Mouse (Mus musculus): ENCODE measurements around the gene Gm3594.
"Not testable (repeated sequence)": the region's sequence is repeated elsewhere in the genome, so short reads cannot be mapped to it uniquely, and the experiment has no call there.

Gm3594 gene

GRCm38 (mm10) chr14:6444511-6444910, at the start of gene Gm3594:
Gm3594 (minus strand) TSS chr14:6444611.
- DNase-seq (ENCODE audit: low read depth, low spot score): not testable (repeated sequence)

- not testable (repeated sequence) for DNase-seq (ENCODE audit: low read depth, low spot score)
Measured at GRCm38 (mm10) chr14:6486331-6486730, 41.9 kb upstream of the Gm3594 start.

- DNase-seq (ENCODE audit: low read depth, low spot score): not testable (repeated sequence)
Measured at GRCm38 (mm10) chr14:6485541-6485940, 41.1 kb upstream of the Gm3594 start.

GRCm38 (mm10) chr14:6482126-6482525, 37.7 kb upstream of the Gm3594 start:
- DNase-seq (ENCODE audit: low read depth, low spot score): not testable (repeated sequence)

GRCm38 (mm10) chr14:6471856-6472255, 27.4 kb upstream of the Gm3594 start:
- not testable (repeated sequence) for DNase-seq (ENCODE audit: low read depth, low spot score)

GRCm38 (mm10) chr14:6440774-6441173, 3.6 kb downstream of the Gm3594 start:
- DNase-seq (ENCODE audit: low read depth, low spot score): not testable (repeated sequence)

- DNase-seq (ENCODE audit: low read depth, low spot score): not testable (repeated sequence)
Measured at GRCm38 (mm10) chr14:6440206-6440605, 4.2 kb downstream of the Gm3594 start.

GRCm38 (mm10) chr14:6426766-6427165, 17.6 kb downstream of the Gm3594 start:
- not testable (repeated sequence) for DNase-seq (ENCODE audit: low read depth, low spot score)

- not testable (repeated sequence) for DNase-seq (ENCODE audit: low read depth, low spot score)
Measured at GRCm38 (mm10) chr14:6426353-6426752, 18.1 kb downstream of the Gm3594 start.

GRCm38 (mm10) chr14:6412382-6412781, 32.0 kb downstream of the Gm3594 start, which contains the start of gene Gm3591:
Gm3591 (minus strand) TSS chr14:6412482.
- not testable (repeated sequence) for DNase-seq (ENCODE audit: low read depth, low spot score)

- not testable (repeated sequence) for DNase-seq (ENCODE audit: low read depth, low spot score)
Measured at GRCm38 (mm10) chr14:6390219-6390618, 54.2 kb downstream of the Gm3594 start, which contains the start of gene Gm16440. Gm16440 (minus strand) TSS chr14:6390319.

Data from embryo, embryonic 11.5 days (tissue).